Comparison of ENCODE assay signal across 22 mouse cellular contexts in genomic region chr15:103834198-103834597, GRCm38 (mm10).
DNase-seq lines count a peak whose midpoint lies in the region; ATAC-seq lines count a peak whose summit lies in the region.
"Had no signal": no experiment of that assay in that cellular context is flagged by ENCODE, and none has a peak within 500 bp of the region (broad histone marks: within the 10 kb centered on the region; RNA-seq: fewer than 3 reads in every experiment).

No protein-coding gene starts in this region.

- H3K27me3 ChIP-seq in forebrain, embryonic 16.5 days (replicated peaks; ENCODE audit: control insufficient read depth, insufficient read depth, low read length), result no peaks in the 10 kb centered on the region
- no peaks in the 10 kb centered on the region for H3K27me3 ChIP-seq in forebrain, embryonic 13.5 days
- H3K27me3 ChIP-seq: embryonic facial prominence, embryonic 13.5 days; heart, embryonic 15.5 days; hindbrain, embryonic 13.5 days had no signal

- ATAC-seq in forebrain, embryonic 16.5 days, result 0 out of 2 replicates have a peak, but pooled peaks have one; percentile 23
- no peak for ATAC-seq in forebrain, embryonic 13.5 days
- no peak for ATAC-seq in monocyte, adult 5-6 weeks (replicated peaks; ENCODE audit: insufficient number of reproducible peaks, low FRiP score, low TSS enrichment, poor library complexity, severe bottlenecking)
- ATAC-seq: CD4-positive, CD25-positive, alpha-beta regulatory T cell, adult 4 months; forebrain, embryonic 14.5 days; hindbrain, postnatal 0 days had no signal

- no peak overlapping the region for H3K4me3 ChIP-seq in forebrain, embryonic 16.5 days (replicated peaks; ENCODE audit: low read length)
- no peak overlapping the region for H3K4me3 ChIP-seq in forebrain, embryonic 13.5 days
- H3K4me3 ChIP-seq: embryonic facial prominence, embryonic 13.5 days; heart, embryonic 10.5 days; heart, embryonic 15.5 days; hindbrain, embryonic 13.5 days had no signal

- H3K27ac ChIP-seq in forebrain, embryonic 16.5 days (ENCODE audit: low read length), result no peak overlapping the region
- H3K27ac ChIP-seq in forebrain, embryonic 13.5 days, result no peak overlapping the region
- H3K27ac ChIP-seq: embryonic facial prominence, embryonic 13.5 days; heart, embryonic 10.5 days; heart, embryonic 15.5 days; hindbrain, embryonic 13.5 days; hindbrain, postnatal 0 days had no signal

- no peaks in the 10 kb centered on the region for H3K4me1 ChIP-seq in forebrain, embryonic 16.5 days (replicated peaks; ENCODE audit: control insufficient read depth, insufficient read depth, low read length)
- H3K4me1 ChIP-seq in forebrain, embryonic 13.5 days, result no peaks in the 10 kb centered on the region
- H3K4me1 ChIP-seq: embryonic facial prominence, embryonic 13.5 days; heart, embryonic 10.5 days; heart, embryonic 15.5 days; hindbrain, embryonic 13.5 days had no signal

- no peak overlapping the region for H3K4me2 ChIP-seq in forebrain, embryonic 16.5 days (ENCODE audit: low read length)
- no peak overlapping the region for H3K4me2 ChIP-seq in forebrain, embryonic 13.5 days
- H3K4me2 ChIP-seq: embryonic facial prominence, embryonic 13.5 days; heart, embryonic 15.5 days; hindbrain, embryonic 13.5 days had no signal

- no peaks in the 10 kb centered on the region for H3K36me3 ChIP-seq in forebrain, embryonic 16.5 days (ENCODE audit: control insufficient read depth, insufficient read depth)
- H3K36me3 ChIP-seq in forebrain, embryonic 13.5 days (ENCODE audit: poor library complexity, severe bottlenecking), result no peaks in the 10 kb centered on the region
- H3K36me3 ChIP-seq: embryonic facial prominence, embryonic 13.5 days; G1E; heart, embryonic 10.5 days; heart, embryonic 15.5 days; hindbrain, embryonic 13.5 days had no signal

- peak; percentile 3 for DNase-seq in right cerebral cortex, postnatal 4 days
- no peak for DNase-seq in right cerebral cortex, adult 2 months (ENCODE audit: low spot score in 2 of 2)
- peak; percentile 12 to 22 for DNase-seq in layer of hippocampus, postnatal 10 days (ENCODE audit: low spot score in 2 of 2)
- DNase-seq in ovary, postnatal 36 days (ENCODE audit: low spot score), result no peak
- DNase-seq: adrenal gland, postnatal 10 days; B cell, adult 2 months; cerebellum, adult 2 months; cerebellum, postnatal 36 days; gastrocnemius, postnatal 10 days; heart, adult 18-20 months; heart, postnatal 14 days had no signal

- H3K9ac ChIP-seq in forebrain, embryonic 16.5 days (replicated peaks; ENCODE audit: low read depth, low read length), result no peak overlapping the region
- H3K9ac ChIP-seq in forebrain, embryonic 13.5 days, result no peak overlapping the region
- H3K9ac ChIP-seq: embryonic facial prominence, embryonic 13.5 days; heart, embryonic 15.5 days; hindbrain, embryonic 13.5 days had no signal

- no peaks in the 10 kb centered on the region for H3K9me3 ChIP-seq in forebrain, embryonic 16.5 days (ENCODE audit: control insufficient read depth, low read length)
- no peaks in the 10 kb centered on the region for H3K9me3 ChIP-seq in forebrain, embryonic 13.5 days (replicated peaks)
- H3K9me3 ChIP-seq: embryonic facial prominence, embryonic 13.5 days; G1E; heart, embryonic 10.5 days; heart, embryonic 15.5 days; hindbrain, embryonic 13.5 days had no signal

- WGBS in forebrain, embryonic 16.5 days, result 76% methylated on average over 1 of the region's 1 CpGs
- 63% methylated on average over 1 of the region's 1 CpGs for WGBS in forebrain, embryonic 13.5 days

Comparison
In these comparisons a context has a peak if more than half of its experiments do, and no peak if none do; other contexts are left out.
1. DNase-seq: peak in right cerebral cortex, postnatal 4 days (single experiment) and layer of hippocampus, postnatal 10 days (2 of 2); none in right cerebral cortex, adult 2 months (0 of 2) and ovary, postnatal 36 days (single experiment).